Mouse (Mus musculus): Measurements from ENCODE around the gene Arrdc2.
A peak's percentile ranks its signal among the peaks of the same experiment; 100 is the strongest.

The Arrdc2 gene

GRCm38 (mm10) chr8:70806541-70806940 is 33.0 kb downstream of the Arrdc2 start:
- peak; percentile 70 to 71 for DNase-seq

GRCm38 (mm10) chr8:70804481-70805206 is 34.9 kb downstream of the Arrdc2 start, which contains the start of gene Mast3:
TSS of gene Mast3 (minus strand) at chr8:70805054.
- DNase-seq: peak; percentile 80 to 85

GRCm38 (mm10) chr8:70803761-70804480 is 35.6 kb downstream of the Arrdc2 start:
- peak; percentile 83 to 87 for DNase-seq

- no peak for DNase-seq
These were observed 36.6 kb downstream of the Arrdc2 start for GRCm38 (mm10) chr8:70802786-70803510.

- DNase-seq: no peak
These were observed 37.7 kb downstream of the Arrdc2 start for GRCm38 (mm10) chr8:70801830-70802229.

GRCm38 (mm10) chr8:70801156-70801555 is 38.4 kb downstream of the Arrdc2 start:
- DNase-seq: no peak

GRCm38 (mm10) chr8:70800648-70801047 is 38.9 kb downstream of the Arrdc2 start:
- DNase-seq: no peak

GRCm38 (mm10) chr8:70798281-70798680 is 41.2 kb downstream of the Arrdc2 start:
- no peak for DNase-seq

- peak; percentile 81 to 86 for DNase-seq
These were observed 42.1 kb downstream of the Arrdc2 start for GRCm38 (mm10) chr8:70797081-70798070.

GRCm38 (mm10) chr8:70796403-70797080 is 43.0 kb downstream of the Arrdc2 start:
- DNase-seq: no peak

- no peak for DNase-seq
These were observed 44.1 kb downstream of the Arrdc2 start for GRCm38 (mm10) chr8:70795370-70795769.

GRCm38 (mm10) chr8:70794215-70794614 is 45.3 kb downstream of the Arrdc2 start:
- DNase-seq: no peak

GRCm38 (mm10) chr8:70792700-70793099 is 46.8 kb downstream of the Arrdc2 start:
- DNase-seq: no peak

GRCm38 (mm10) chr8:70791975-70792691 is 47.4 kb downstream of the Arrdc2 start:
- peak; percentile 99 to 100 for DNase-seq

- peak; percentile 68 to 70 for DNase-seq
These were observed 48.2 kb downstream of the Arrdc2 start for GRCm38 (mm10) chr8:70791294-70791701.

- no peak for DNase-seq
These were observed 48.7 kb downstream of the Arrdc2 start for GRCm38 (mm10) chr8:70790846-70791245.

GRCm38 (mm10) chr8:70789046-70789445 is 50.5 kb downstream of the Arrdc2 start:
- DNase-seq: no peak

- DNase-seq: no peak
These were observed 51.4 kb downstream of the Arrdc2 start for GRCm38 (mm10) chr8:70787941-70788667.

- DNase-seq: no peak
These were observed 52.5 kb downstream of the Arrdc2 start for GRCm38 (mm10) chr8:70787051-70787445.
